Mouse (Mus musculus): ENCODE measurements at regions not wholly inside any gene's neighbourhood (a gene's known extent, or its start where the extent isn't known, plus 50 kb on each side); places are given as distances from the start of the nearest gene placed in this dataset.

- Histone ChIP-seq H3K9ac (replicated peaks) (no peak overlapping the region), H3K4me3 (replicated peaks) (no peak overlapping the region), H3K27me3 (peaks cover 15% of the 10 kb centered on the region; the same call in 1 of the 2 replicates), H3K4me1 (replicated peaks) (peaks cover 22% of the 10 kb centered on the region), H3K4me2 (replicated peaks) (no peak overlapping the region), H3K36me3 (no peaks in the 10 kb centered on the region), H3K9me3 (no peaks in the 10 kb centered on the region), H3K27ac (no peak overlapping the region)
- whole genome bisulfite sequencing: 67% methylated on average over 4 of the region's 4 CpGs
- ATAC-seq: no peak
These were observed 104.2 kb downstream of the Tle3 start for GRCm38 (mm10) chr9:61476351-61476750.

- Histone ChIP-seq H3K4me3 (replicated peaks) (no peak overlapping the region), H3K4me1 (replicated peaks) (peaks cover 31% of the 10 kb centered on the region), H3K4me2 (replicated peaks) (no peak overlapping the region), H3K9ac (replicated peaks) (no peak overlapping the region), H3K27ac (no peak overlapping the region), H3K9me3 (no peaks in the 10 kb centered on the region; the same call in 1 of the 2 replicates), H3K36me3 (no peaks in the 10 kb centered on the region), H3K27me3 (0 out of 2 replicates have a peak, but pooled peaks cover 6% of the 10 kb centered on the region)
- no peak for ATAC-seq
- 32% methylated on average over 6 of the region's 6 CpGs for WGBS
These were observed 98.8 kb downstream of the Tle3 start for GRCm38 (mm10) chr9:61470815-61471505.

GRCm38 (mm10) chr9:61468897-61469509, 96.8 kb downstream of the Tle3 start:
- Histone ChIP-seq H3K9me3 (peaks cover 6% of the 10 kb centered on the region; the same call in 1 of the 2 replicates), H3K4me1 (replicated peaks) (peaks cover 31% of the 10 kb centered on the region), H3K9ac (replicated peaks) (no peak overlapping the region), H3K4me2 (replicated peaks) (no peak overlapping the region), H3K4me3 (replicated peaks) (no peak overlapping the region), H3K36me3 (no peaks in the 10 kb centered on the region), H3K27ac (peak overlapping the region; percentile 80), H3K27me3 (0 out of 2 replicates have a peak, but pooled peaks cover 3% of the 10 kb centered on the region)
- ATAC-seq: peak; percentile 68
- WGBS: 28% methylated on average over 11 of the region's 11 CpGs

- peak overlapping the region; percentile 80 for H3K27ac ChIP-seq
- ATAC-seq: peak; percentile 93
- H3K9ac ChIP-seq (replicated peaks): no peak overlapping the region
- WGBS: 9% methylated on average over 6 of the region's 6 CpGs
- no peaks in the 10 kb centered on the region for H3K36me3 ChIP-seq
- peaks cover 31% of the 10 kb centered on the region for H3K4me1 ChIP-seq (replicated peaks)
- 0 out of 2 replicates have a peak, but pooled peaks cover 3% of the 10 kb centered on the region for H3K27me3 ChIP-seq
- H3K9me3 ChIP-seq: peaks cover 6% of the 10 kb centered on the region; the same call in 1 of the 2 replicates
- no peak overlapping the region for H3K4me2 ChIP-seq (replicated peaks)
- H3K4me3 ChIP-seq (replicated peaks): no peak overlapping the region
These were observed 96.2 kb downstream of the Tle3 start for GRCm38 (mm10) chr9:61468368-61468848.
